Mouse (Mus musculus): ENCODE results near the gene Rapgef4.

DNA sequence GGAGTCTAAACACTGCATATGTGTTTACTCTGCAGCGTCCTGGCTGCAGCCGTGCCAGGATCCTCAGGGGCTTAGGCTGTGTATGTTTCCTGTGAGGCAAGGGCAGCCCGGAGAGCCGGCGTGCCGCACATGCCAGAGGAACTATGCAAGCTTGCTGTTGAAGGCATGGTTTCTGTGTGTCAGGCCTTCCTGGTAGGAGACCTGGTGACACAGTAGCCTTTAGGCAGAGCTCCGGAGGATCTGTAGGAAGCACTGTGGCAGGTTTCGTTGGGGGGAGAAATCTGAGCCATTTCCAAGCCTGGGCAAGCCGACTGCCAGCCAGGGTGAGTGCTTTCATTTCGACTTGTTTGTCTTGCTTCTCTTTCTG, 316.7 kb downstream of the Rapgef4 start:
- TF ChIP-seq CTCF (IDR thresholded peaks at IDR 0.05) (no peak), POLR2A (IDR thresholded peaks at IDR 0.05; ENCODE audit: insufficient read depth, low read depth, low read length) (no peak), EP300 (IDR thresholded peaks at IDR 0.05; ENCODE audit: insufficient read depth, low read depth, low read length) (no peak)

All from heart, adult 2 months (tissue).